Mouse (Mus musculus) MEL (cell line): ENCODE measurements around the gene Terb1. TPM values are rescaled to one million over a fixed set of nuclear protein-coding genes. Genes with fewer than 3 reads are reported as not detected.

Experiments used
- DNase-seq: peaks from one replicate; pipeline ENCODE4 v3.0.0; 2011; ENCODE audit warnings: low read depth, low spot score
- H3K27ac ChIP-seq: 2 replicates; pipeline ENCODE4 v1.5.1; 2012; ENCODE audit warnings: low read depth, mild to moderate bottlenecking, control low read depth, low read length, moderate library complexity; ENCODE audit not compliant: control insufficient read depth
- H3K27me3 ChIP-seq, 2 experiments: fragments of 150-350 bp in 1 of 2; sonication (generic) in 1 of 2; 2 replicates each; pipeline ENCODE4 v1.6.1; 2012; ENCODE audit warnings: low read length in 2 of 2, mild to moderate bottlenecking in 2 of 2, improper control_type of control experiment in 1 of 2, moderate library complexity in 1 of 2; ENCODE audit not compliant: insufficient read depth in 2 of 2, control insufficient read depth in 1 of 2
- H3K36me3 ChIP-seq, 2 experiments: 2 replicates each; pipeline ENCODE4 v1.6.1; 2012 to 2014; ENCODE audit warnings: low read length in 2 of 2, improper control_type of control experiment in 1 of 2, inconsistent platforms in 1 of 2, mild to moderate bottlenecking in 1 of 2; ENCODE audit not compliant: insufficient read depth in 2 of 2, control insufficient read depth in 1 of 2
- H3K4me1 ChIP-seq, 2 experiments: fragments of 150-350 bp in 1 of 2; sonication (generic) in 1 of 2; 2 replicates each; pipeline ENCODE4 v1.6.1; 2012; ENCODE audit warnings: low read length in 2 of 2, improper control_type of control experiment in 1 of 2, mild to moderate bottlenecking in 1 of 2; ENCODE audit not compliant: insufficient read depth in 2 of 2, control insufficient read depth in 1 of 2
- H3K4me3 ChIP-seq, 2 experiments: fragments of 150-350 bp in 1 of 2; sonication (generic) in 1 of 2; 2 replicates each; pipeline ENCODE4 v1.5.1; 2012; ENCODE audit warnings: low read depth in 2 of 2, low read length in 2 of 2, mild to moderate bottlenecking in 2 of 2, moderate library complexity in 2 of 2, control low read depth in 1 of 2, improper control_type of control experiment in 1 of 2; ENCODE audit not compliant: control insufficient read depth in 1 of 2, insufficient read depth in 1 of 2
- H3K79me2 ChIP-seq: 2 replicates; pipeline ENCODE4 v1.6.1; 2012; ENCODE audit warnings: mild to moderate bottlenecking, low read length, moderate library complexity; ENCODE audit not compliant: control insufficient read depth, poor library complexity, insufficient read depth
- H3K9ac ChIP-seq: 2 replicates; pipeline ENCODE4 v1.6.1; 2012; ENCODE audit warnings: low read depth, mild to moderate bottlenecking, control low read depth, low read length, moderate library complexity; ENCODE audit not compliant: control insufficient read depth, poor library complexity, severe bottlenecking
- H3K9me3 ChIP-seq: fragments of 150-350 bp; sonication (generic); replicated peaks from 2 replicates; pipeline ENCODE4 v1.6.1; 2012; ENCODE audit warnings: mild to moderate bottlenecking, low read length, improper control_type of control experiment, moderate library complexity; ENCODE audit not compliant: insufficient read depth
- CHD1 ChIP-seq: IDR thresholded peaks from 2 replicates; pipeline ENCODE4 v1.6.1; 2012; ENCODE audit warnings: low read depth, mild to moderate bottlenecking, inconsistent platforms, low read length, improper control_type of control experiment
- E2F4 ChIP-seq: IDR thresholded peaks from 2 replicates; pipeline ENCODE4 v1.6.1; 2011; ENCODE audit warnings: low read depth, low read length, improper control_type of control experiment, borderline replicate concordance
- ELF1 ChIP-seq: IDR thresholded peaks from 2 replicates; pipeline ENCODE4 v1.6.1; 2014; ENCODE audit warnings: low read depth, mild to moderate bottlenecking, inconsistent platforms, low read length, improper control_type of control experiment, moderate library complexity
- EP300 ChIP-seq, 2 experiments: IDR thresholded peaks; 2 replicates each; pipeline ENCODE4 v1.6.1; 2011; ENCODE audit warnings: improper control_type of control experiment in 2 of 2, low read length in 2 of 2, low read depth in 1 of 2, mild to moderate bottlenecking in 1 of 2
- ETS1 ChIP-seq: IDR thresholded peaks from 2 replicates; pipeline ENCODE4 v1.6.1; 2012; ENCODE audit warnings: low read depth, mild to moderate bottlenecking, inconsistent platforms, low read length, improper control_type of control experiment, moderate library complexity
- GATA1 ChIP-seq: IDR thresholded peaks from 2 replicates; pipeline ENCODE4 v1.6.1; 2011; ENCODE audit warnings: low read depth, low read length, improper control_type of control experiment
- JUND ChIP-seq: IDR thresholded peaks from 2 replicates; pipeline ENCODE4 v1.6.1; 2011; ENCODE audit warnings: low read depth, mild to moderate bottlenecking, improper control_type of control experiment, low read length
- KAT2A ChIP-seq: conservative IDR thresholded peaks from 2 replicates; pipeline ENCODE4 v1.6.1; 2012; ENCODE audit warnings: low read depth, low read length, improper control_type of control experiment, inconsistent platforms
- MAFK ChIP-seq: IDR thresholded peaks from 2 replicates; pipeline ENCODE4 v1.6.1; 2011; ENCODE audit warnings: low read depth, mild to moderate bottlenecking, low read length, improper control_type of control experiment, borderline replicate concordance
- MAZ ChIP-seq: IDR thresholded peaks from 2 replicates; pipeline ENCODE4 v1.6.1; 2012; ENCODE audit warnings: low read depth, mild to moderate bottlenecking, inconsistent platforms, low read length, improper control_type of control experiment
- MEF2A ChIP-seq: IDR thresholded peaks from 2 replicates; pipeline ENCODE4 v1.6.1; 2014; ENCODE audit warnings: low read depth, mild to moderate bottlenecking, inconsistent platforms, low read length, improper control_type of control experiment; ENCODE audit not compliant: poor library complexity, insufficient replicate concordance, severe bottlenecking; ENCODE audit errors: extremely low read depth
- MXI1 ChIP-seq: IDR thresholded peaks from 2 replicates; pipeline ENCODE4 v1.6.1; 2011; ENCODE audit warnings: mild to moderate bottlenecking, low read depth, low read length, improper control_type of control experiment
- MYB ChIP-seq: IDR thresholded peaks from 2 replicates; pipeline ENCODE4 v1.6.1; 2011; ENCODE audit warnings: mild to moderate bottlenecking, low read depth, low read length, improper control_type of control experiment
- MYC ChIP-seq: IDR thresholded peaks from 2 replicates; pipeline ENCODE4 v1.6.1; 2011; ENCODE audit warnings: low read depth, mild to moderate bottlenecking, low read length, improper control_type of control experiment, moderate library complexity
- POLR2AphosphoS2 ChIP-seq: IDR thresholded peaks from 2 replicates; pipeline ENCODE4 v1.6.1; 2011; ENCODE audit warnings: low read length, improper control_type of control experiment
- RAD21 ChIP-seq: IDR thresholded peaks from 2 replicates; pipeline ENCODE4 v1.6.1; 2011; ENCODE audit warnings: mild to moderate bottlenecking, low read depth, low read length, improper control_type of control experiment
- RCOR1 ChIP-seq: IDR thresholded peaks from 2 replicates; pipeline ENCODE4 v1.6.1; 2012; ENCODE audit warnings: low read depth, mild to moderate bottlenecking, inconsistent platforms, low read length, improper control_type of control experiment
- SIN3A ChIP-seq: IDR thresholded peaks from 2 replicates; pipeline ENCODE4 v1.6.1; 2012; ENCODE audit warnings: low read length, improper control_type of control experiment, inconsistent platforms
- SMC3 ChIP-seq: IDR thresholded peaks from 2 replicates; pipeline ENCODE4 v1.6.1; 2011; ENCODE audit warnings: low read depth, low read length, improper control_type of control experiment
- TBP ChIP-seq: IDR thresholded peaks from 2 replicates; pipeline ENCODE4 v1.8.0; 2011; ENCODE audit warnings: low read depth, low read length, improper control_type of control experiment
- TCF12 ChIP-seq: IDR thresholded peaks from 2 replicates; pipeline ENCODE4 v1.6.1; 2014; ENCODE audit warnings: low read depth, mild to moderate bottlenecking, inconsistent platforms, low read length, improper control_type of control experiment, moderate library complexity
- USF1 ChIP-seq: IDR thresholded peaks from 2 replicates; pipeline ENCODE4 v1.6.1; 2014; ENCODE audit warnings: low read depth, mild to moderate bottlenecking, inconsistent platforms, low read length, improper control_type of control experiment, moderate library complexity
- USF2 ChIP-seq, 2 experiments: IDR thresholded peaks; 2 replicates each; pipeline ENCODE4 v1.6.1; 2011 to 2012; ENCODE audit warnings: improper control_type of control experiment in 2 of 2, low read length in 2 of 2, borderline replicate concordance in 1 of 2, inconsistent platforms in 1 of 2, low read depth in 1 of 2, mild to moderate bottlenecking in 1 of 2; ENCODE audit not compliant: insufficient read depth in 1 of 2
- ZC3H11A ChIP-seq: IDR thresholded peaks from 2 replicates; pipeline ENCODE4 v1.6.1; 2012; ENCODE audit warnings: low read depth, mild to moderate bottlenecking, inconsistent platforms, low read length, improper control_type of control experiment
- ZKSCAN1 ChIP-seq: IDR thresholded peaks from 2 replicates; pipeline ENCODE4 v1.6.1; 2012; ENCODE audit warnings: low read depth, mild to moderate bottlenecking, inconsistent platforms, low read length, improper control_type of control experiment, moderate library complexity
- ZMIZ1 ChIP-seq: IDR thresholded peaks from 2 replicates; pipeline ENCODE4 v1.6.1; 2012; ENCODE audit warnings: low read depth, mild to moderate bottlenecking, inconsistent platforms, low read length, improper control_type of control experiment, moderate library complexity
- polyA plus RNA-seq, 2 experiments: library from polyadenylated mRNA; stranded (reverse) in 1 of 2; unstranded in 1 of 2; fragments of >175 nt in 1 of 2; fragments of >200 nt in 1 of 2; gene quantifications; 2 replicates each; pipeline versions ENCODE4 v1.2.1 to v1.2.4; 2012; ENCODE audit warnings: low replicate concordance in 2 of 2, low read depth in 1 of 2; ENCODE audit not compliant: insufficient read length in 2 of 2, insufficient read depth in 1 of 2, missing spikeins in 1 of 2
- total RNA-seq: library from RNA; depleted of rRNA; stranded (reverse); fragments of 300-350 nt; gene quantifications from 2 replicates; pipeline ENCODE4 v1.2.3, GENCODE M21; 2012

Gene Terb1
- total and polyA plus RNA-seq, 3 experiments: not detected

GRCm38 (mm10) chr8:104436038-104436437, 73.7 kb downstream of the Terb1 start (continued):
- TF ChIP-seq KAT2A: peak; percentile 34
- no peak for TF ChIP-seq RAD21
- peak; percentile 59; the same call in 1 of the 2 replicates for TF ChIP-seq POLR2AphosphoS2
- peak; percentile 51 for TF ChIP-seq TCF12
- TF ChIP-seq GATA1: no peak
- peak; percentile 71 for TF ChIP-seq SIN3A
- peak in 1 of 2 experiments; percentile 52; a peak in 2 of 4 replicates for TF ChIP-seq EP300 (IDR thresholded peaks at IDR 0.05; ENCODE audit: low read depth in 1 of 2, low read length in 2 of 2)
- TF ChIP-seq ZC3H11A: no peak
- 0 out of 2 replicates have a peak, but pooled peaks have one; percentile 18 for TF ChIP-seq TBP
- TF ChIP-seq MAZ: peak; percentile 92
- no peak for TF ChIP-seq SMC3
- TF ChIP-seq E2F4: no peak
- TF ChIP-seq, all 39 proteins: peak for 15

- Histone ChIP-seq H3K9me3 (no peaks in the 10 kb centered on the region), H3K36me3 (peaks cover 27 to 33% of the 10 kb centered on the region in 2 experiments), H3K27ac (peak overlapping the region; percentile 62), H3K9ac (peak overlapping the region; percentile 2; the same call in 1 of the 2 replicates), H3K4me1 (peaks cover 6 to 25% of the 10 kb centered on the region in 2 experiments), H3K27me3 (no peaks in the 10 kb centered on the region), H3K79me2 (peaks cover 6% of the 10 kb centered on the region), H3K4me3 (no peak overlapping the region)
- no peak for TF ChIP-seq RCOR1
- TF ChIP-seq RAD21: no peak
- no peak for TF ChIP-seq USF1
- TF ChIP-seq MYC: no peak
- no peak for TF ChIP-seq MXI1
- TF ChIP-seq ELF1: no peak
- no peak for TF ChIP-seq MAFK
- TF ChIP-seq E2F4: no peak
- no peak for TF ChIP-seq ZMIZ1
- TF ChIP-seq POLR2AphosphoS2: no peak
- no peak for TF ChIP-seq SMC3
- TF ChIP-seq MEF2A: no peak
- no peak for TF ChIP-seq MYB
- no peak for TF ChIP-seq GATA1
- TF ChIP-seq USF2 (IDR thresholded peaks at IDR 0.05; ENCODE audit: borderline replicate concordance in 1 of 2, insufficient read depth in 1 of 2, low read depth in 1 of 2, low read length in 2 of 2): no peak
- TF ChIP-seq ETS1: no peak
- no peak for TF ChIP-seq SIN3A
- TF ChIP-seq ZKSCAN1: no peak
- no peak for TF ChIP-seq CHD1
- no peak for TF ChIP-seq JUND
- DNase-seq: no peak
Observed at GRCm38 (mm10) chr8:104434826-104435354, 74.8 kb downstream of the Terb1 start.
